Mouse (Mus musculus) heart, embryonic 11.5 days (tissue): ENCODE results near the gene Ctsa. TPM values are rescaled to one million over a fixed set of nuclear protein-coding genes. Genes with fewer than 3 reads are reported as not detected.

Experiments
- ATAC-seq: fragments of 200-750 bp; cut with Nextera tagmentation; replicated peaks from 2 replicates; pipeline ENCODE4 v1.8.0; 2017; ENCODE audit warnings: moderate library complexity; ENCODE audit not compliant: insufficient number of reproducible peaks, low FRiP score, low TSS enrichment
- H3K27ac ChIP-seq: fragments of 300-500 bp; sonication (generic); 2 replicates; pipeline ENCODE4 v1.5.1; 2014; ENCODE audit warnings: mild to moderate bottlenecking, low read depth, low read length
- H3K27me3 ChIP-seq: fragments of 300-500 bp; sonication (generic); 2 replicates; pipeline ENCODE4 v1.6.1; 2014; ENCODE audit warnings: mild to moderate bottlenecking, low read length, mixed read lengths; ENCODE audit not compliant: control insufficient read depth, insufficient read depth
- H3K36me3 ChIP-seq: fragments of 300-500 bp; sonication (generic); 2 replicates; pipeline ENCODE4 v1.6.1; 2014; ENCODE audit warnings: mild to moderate bottlenecking, low read length, moderate library complexity, mixed read lengths; ENCODE audit not compliant: control insufficient read depth, insufficient read depth
- H3K4me1 ChIP-seq: fragments of 300-500 bp; sonication (generic); 2 replicates; pipeline ENCODE4 v1.6.1; 2014; ENCODE audit warnings: low read length; ENCODE audit not compliant: control insufficient read depth, insufficient read depth
- H3K4me2 ChIP-seq: fragments of 300-500 bp; sonication (generic); 2 replicates; pipeline ENCODE4 v1.6.1; 2014; ENCODE audit warnings: mild to moderate bottlenecking, moderate library complexity
- H3K4me3 ChIP-seq: fragments of 300-500 bp; sonication (generic); 2 replicates; pipeline ENCODE4 v1.5.1; 2014; ENCODE audit warnings: low read depth, low read length
- H3K9ac ChIP-seq: fragments of 300-500 bp; sonication (generic); 2 replicates; pipeline ENCODE4 v1.6.1; 2014; ENCODE audit warnings: mild to moderate bottlenecking, low read depth, low read length, moderate library complexity
- H3K9me3 ChIP-seq: fragments of 300-500 bp; sonication (generic); replicated peaks from 2 replicates; pipeline ENCODE4 v1.6.1; 2016; ENCODE audit warnings: low read length; ENCODE audit not compliant: control insufficient read depth
- whole genome bisulfite sequencing: fragments of 180-500 bp; shearing (Covaris S2); extraction: QIAGEN DNeasy Blood & Tissue Kit; methylation state at CpG from one replicate; pipeline ENCODE4 v1.1.7; 2014; ENCODE audit not compliant: insufficient replicate concordance; 5-methylcytosine and 5-hydroxymethylcytosine counted together
- polyA plus RNA-seq: library from polyadenylated mRNA; unstranded; fragments of >200 nt; fragmentation: Nextera tagmentation; extraction: Ambion mirVana; gene quantifications from 2 replicates; pipeline ENCODE4 v1.2.1, GENCODE M21; 2014

The Ctsa gene
- polyA plus RNA-seq, result 143 and 149 TPM in 2 replicates

DNA sequence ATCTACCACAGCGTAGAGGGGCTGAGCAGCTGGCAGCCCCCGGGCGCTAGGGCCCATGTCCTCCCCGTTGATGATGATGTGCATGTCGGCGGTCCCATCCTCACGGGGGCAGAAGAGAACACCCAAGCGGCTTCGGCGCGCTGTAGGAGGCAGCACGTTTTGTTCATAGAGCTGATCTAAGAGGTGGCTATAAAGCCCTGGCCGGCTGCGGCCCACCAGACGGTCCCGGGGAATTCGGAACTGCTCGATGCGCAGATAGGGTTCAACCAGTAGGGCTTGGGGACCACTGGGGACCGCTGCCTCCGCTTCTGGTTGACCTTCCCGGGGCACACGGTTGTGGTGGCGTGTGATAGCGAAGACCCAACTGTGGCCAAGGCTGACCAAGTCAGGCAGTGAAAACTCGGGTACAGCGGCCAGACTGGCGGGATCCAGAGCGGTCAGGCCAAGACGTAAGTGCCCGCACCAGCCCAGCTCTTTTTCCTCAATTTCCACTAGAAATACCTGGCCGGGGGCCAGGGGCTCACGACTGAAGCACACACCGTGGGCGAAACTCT is at the start of gene Ctsa:
Ctsa (plus strand) TSS at position 126 of the 554 bp plus-strand sequence.
- peak; percentile 56 for ATAC-seq
- Histone ChIP-seq H3K27ac (peak within 1 kb of the TSS; percentile 97), H3K4me3 (peak within 1 kb of the TSS; percentile 72), H3K4me2 (peak within 1 kb of the TSS; percentile 98), H3K9me3 (no peaks in the 10 kb centered on the region), H3K4me1 (peaks cover 10% of the 10 kb centered on the region), H3K27me3 (no peaks in the 10 kb centered on the region), H3K9ac (peak within 1 kb of the TSS; percentile 96), H3K36me3 (peaks cover 7% of the 10 kb centered on the region; the same call in 1 of the 2 replicates)
- WGBS, result under 1% methylated on average over 35 of the region's 35 CpGs

DNA sequence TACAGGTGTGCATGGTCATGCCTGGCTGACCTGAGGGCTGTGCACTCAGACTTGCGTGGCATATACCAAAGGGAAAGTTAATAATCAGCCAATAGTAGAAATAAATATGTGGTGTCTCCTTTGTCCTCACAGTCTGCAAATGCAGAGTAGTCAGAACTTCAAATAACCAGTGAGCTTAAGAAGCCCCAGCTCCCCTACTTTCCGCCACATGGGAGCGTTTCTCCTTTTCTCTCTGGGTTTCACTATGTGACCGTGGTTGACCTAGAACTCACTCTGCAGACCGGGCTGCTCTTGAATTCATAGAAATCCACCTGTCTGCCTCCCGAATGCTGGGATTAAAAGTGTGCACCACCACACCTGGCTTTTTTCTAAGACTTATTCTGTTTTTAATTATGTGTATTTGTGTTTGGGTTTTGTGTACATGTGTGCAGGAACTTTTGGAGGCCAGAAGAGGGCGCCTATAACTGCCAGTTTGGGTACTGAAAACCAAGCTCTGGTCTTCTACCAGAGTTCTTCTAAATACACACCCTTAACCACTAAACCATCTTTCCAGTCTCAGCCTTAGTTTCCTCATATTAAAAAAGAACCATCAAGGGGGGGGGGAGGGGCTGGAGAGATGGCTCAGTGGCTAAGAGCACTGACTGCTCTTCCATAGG is 48.6 kb upstream of the Ctsa start:
- no peak overlapping the region for H3K27ac ChIP-seq
- no peak overlapping the region for H3K4me3 ChIP-seq
- peaks cover 18% of the 10 kb centered on the region for H3K4me1 ChIP-seq
- 70% methylated on average over 7 of the region's 7 CpGs for WGBS
- H3K9ac ChIP-seq, result no peak overlapping the region
- H3K36me3 ChIP-seq, result no peaks in the 10 kb centered on the region
- ATAC-seq, result no peak
- H3K4me2 ChIP-seq, result no peak overlapping the region
- no peaks in the 10 kb centered on the region for H3K9me3 ChIP-seq
- no peaks in the 10 kb centered on the region for H3K27me3 ChIP-seq

DNA sequence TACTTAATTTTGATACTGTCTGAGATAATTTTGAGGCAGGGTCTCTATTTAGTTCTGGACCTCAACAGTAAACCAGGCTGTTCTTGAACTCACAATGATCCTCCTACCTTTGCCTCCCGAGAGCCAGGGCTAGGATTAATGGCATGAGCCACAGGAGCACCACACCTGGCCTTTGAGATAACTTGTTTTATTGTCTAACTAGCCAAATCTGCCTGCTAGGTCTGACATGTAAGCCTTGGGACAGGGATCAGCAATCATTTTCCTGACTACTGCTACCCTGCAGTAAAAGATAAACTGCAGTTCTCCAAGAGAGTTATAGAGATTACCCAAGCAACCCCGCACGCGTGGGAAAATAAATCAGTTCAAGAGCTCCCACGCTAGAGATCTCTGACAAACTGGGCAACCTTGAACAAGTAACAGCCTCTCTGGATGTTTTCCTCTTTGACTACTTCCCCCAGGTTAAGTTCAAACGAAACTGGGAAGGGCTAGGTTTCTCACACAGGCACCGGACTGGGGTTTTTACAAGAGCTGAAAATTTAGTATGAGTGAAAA is 47.7 kb upstream of the Ctsa start:
- Histone ChIP-seq H3K9ac (peak overlapping the region; percentile 79), H3K27ac (peak overlapping the region; percentile 86), H3K4me3 (peak overlapping the region; percentile 59), H3K36me3 (no peaks in the 10 kb centered on the region), H3K9me3 (no peaks in the 10 kb centered on the region), H3K4me2 (peak overlapping the region; percentile 71), H3K4me1 (peaks cover 18% of the 10 kb centered on the region), H3K27me3 (no peaks in the 10 kb centered on the region)
- 13% methylated on average over 7 of the region's 7 CpGs for WGBS
- ATAC-seq, result no peak

DNA sequence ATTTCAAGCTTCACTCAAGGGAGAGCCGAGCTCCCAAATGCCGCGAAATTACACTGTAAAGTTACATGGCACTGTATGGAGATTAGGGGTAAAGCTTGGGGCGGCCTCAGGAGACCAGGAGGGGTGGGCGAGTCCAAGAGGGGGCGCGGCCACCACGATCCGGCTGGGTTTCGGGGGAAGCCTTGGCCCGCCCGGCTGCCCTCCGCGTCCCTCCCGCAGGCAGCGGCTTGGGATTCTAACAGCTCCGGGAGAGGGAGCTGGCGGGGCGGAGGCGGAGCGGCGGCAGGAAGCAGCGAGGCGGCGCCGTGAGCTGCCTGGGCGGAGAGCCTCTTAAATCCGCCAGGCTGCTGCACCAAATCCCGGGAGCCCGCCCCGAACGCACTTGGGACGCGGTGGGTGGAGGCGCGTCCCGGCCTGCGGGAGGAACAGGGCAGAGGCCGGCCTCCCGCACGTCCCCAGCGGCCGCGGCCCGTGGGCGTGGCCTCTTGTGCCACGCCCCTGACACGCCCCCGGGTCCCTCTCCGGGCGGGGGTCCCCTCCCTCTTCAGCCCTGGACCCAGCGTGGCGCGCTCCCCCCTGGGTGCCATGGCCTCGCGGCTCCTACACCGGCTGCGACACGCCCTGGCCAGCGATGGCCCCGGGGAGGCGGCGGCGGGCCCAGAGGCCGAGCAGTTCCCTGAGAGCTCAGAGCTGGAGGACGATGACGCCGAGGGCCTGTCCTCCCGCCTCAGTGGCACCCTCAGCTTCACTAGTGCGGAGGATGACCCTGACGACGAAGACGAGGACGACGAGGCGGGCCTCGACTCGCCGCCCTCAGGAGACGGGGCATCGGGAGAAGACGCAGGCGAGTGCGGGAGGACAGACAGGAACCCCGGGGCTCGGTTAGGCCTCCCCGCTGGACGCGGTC is 46.9 kb upstream of the Ctsa start, which contains the start of gene Snx21:
Snx21 (plus strand) TSS at position 343 of the 907 bp plus-strand sequence.
- no peaks in the 10 kb centered on the region for H3K9me3 ChIP-seq
- peak within 1 kb of the TSS; percentile 79 for H3K9ac ChIP-seq
- no peaks in the 10 kb centered on the region for H3K27me3 ChIP-seq
- H3K36me3 ChIP-seq, result no peaks in the 10 kb centered on the region
- H3K27ac ChIP-seq, result peak within 1 kb of the TSS; percentile 86
- WGBS, result under 1% methylated on average over 81 of the region's 89 CpGs
- H3K4me1 ChIP-seq, result peaks cover 18% of the 10 kb centered on the region
- H3K4me2 ChIP-seq, result peak within 1 kb of the TSS; percentile 71
- peak within 1 kb of the TSS; percentile 59 for H3K4me3 ChIP-seq
- ATAC-seq, result peak; percentile 90

DNA sequence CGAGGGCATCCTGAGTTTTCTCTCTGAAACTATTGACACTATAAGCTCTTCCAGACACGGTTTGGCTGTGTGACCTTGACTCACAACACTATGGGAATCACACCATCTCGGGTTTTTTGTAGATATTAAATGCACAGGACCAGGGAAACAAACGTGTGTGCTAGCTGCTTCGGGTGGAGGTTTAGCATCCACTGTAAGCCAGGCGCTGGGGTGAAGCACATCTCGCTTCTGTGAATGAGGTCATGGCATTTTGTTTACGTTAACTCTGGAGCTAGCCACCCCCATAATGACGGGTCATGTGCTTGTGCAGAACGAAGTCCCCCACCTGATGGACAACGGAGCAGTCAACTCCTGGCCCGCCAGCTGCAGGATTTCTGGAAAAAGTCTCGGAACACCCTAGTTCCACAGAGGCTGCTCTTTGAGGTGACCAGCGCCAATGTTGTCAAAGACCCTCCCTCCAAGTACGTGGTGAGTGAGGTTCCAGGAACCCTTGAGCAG is 46.2 kb upstream of the Ctsa start:
- no peaks in the 10 kb centered on the region for H3K36me3 ChIP-seq
- H3K9ac ChIP-seq, result peak overlapping the region; percentile 79
- H3K9me3 ChIP-seq, result no peaks in the 10 kb centered on the region
- peak overlapping the region; percentile 86 for H3K27ac ChIP-seq
- no peaks in the 10 kb centered on the region for H3K27me3 ChIP-seq
- 7% methylated on average over 15 of the region's 15 CpGs for WGBS
- H3K4me1 ChIP-seq, result peaks cover 18% of the 10 kb centered on the region
- peak overlapping the region; percentile 59 for H3K4me3 ChIP-seq
- ATAC-seq, result no peak
- H3K4me2 ChIP-seq, result peak overlapping the region; percentile 71

DNA sequence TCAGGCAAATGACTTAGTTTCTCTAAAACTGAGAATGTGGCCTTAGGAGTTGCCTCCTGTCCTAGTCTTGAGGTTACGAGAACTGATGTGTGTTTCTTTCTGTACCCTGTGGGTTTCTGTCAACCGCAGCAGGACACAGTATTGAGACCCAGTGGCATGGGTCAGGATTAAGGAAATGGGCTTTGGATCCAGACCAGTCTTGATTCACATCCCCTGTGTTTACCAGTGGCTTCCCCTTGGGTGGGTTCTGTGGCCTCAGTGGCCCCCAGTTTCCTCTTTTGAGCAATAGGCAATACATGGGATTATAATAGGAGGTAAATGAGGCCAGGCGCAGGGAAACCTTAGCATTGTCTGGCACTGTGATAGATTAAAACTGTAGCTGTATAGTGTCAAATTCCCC is 45.6 kb upstream of the Ctsa start:
- H3K4me3 ChIP-seq, result peak overlapping the region; percentile 59
- H3K9me3 ChIP-seq, result no peaks in the 10 kb centered on the region
- peaks cover 18% of the 10 kb centered on the region for H3K4me1 ChIP-seq
- no peak overlapping the region for H3K27ac ChIP-seq
- no peaks in the 10 kb centered on the region for H3K27me3 ChIP-seq
- peak overlapping the region; percentile 79 for H3K9ac ChIP-seq
- peaks cover 1% of the 10 kb centered on the region; the same call in 1 of the 2 replicates for H3K36me3 ChIP-seq
- H3K4me2 ChIP-seq, result peak overlapping the region; percentile 71
- 82% methylated on average over 3 of the region's 3 CpGs for WGBS
- ATAC-seq, result no peak

DNA sequence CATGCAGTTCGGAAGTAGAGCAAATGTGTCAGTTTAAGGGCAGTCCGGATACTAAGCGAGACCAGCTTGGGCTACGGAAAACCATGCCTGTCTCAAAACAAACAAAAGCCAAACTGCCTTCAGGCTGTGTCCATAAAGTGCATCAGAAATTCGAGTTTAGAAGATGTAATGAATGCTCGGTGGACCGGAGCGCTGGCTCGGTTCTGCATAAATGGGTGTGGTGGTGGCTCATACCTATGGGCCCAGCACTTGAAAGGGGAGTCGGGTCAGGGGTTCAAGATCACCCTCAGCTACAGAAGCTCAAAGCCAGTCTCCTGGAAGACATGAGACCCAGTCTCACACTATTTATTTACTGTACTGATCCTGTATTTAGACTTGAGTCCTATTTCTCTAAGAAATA is 44.9 kb upstream of the Ctsa start:
- H3K36me3 ChIP-seq, result peaks cover 4% of the 10 kb centered on the region; the same call in 1 of the 2 replicates
- H3K9me3 ChIP-seq, result no peaks in the 10 kb centered on the region
- ATAC-seq, result no peak
- H3K9ac ChIP-seq, result no peak overlapping the region
- no peak overlapping the region for H3K4me3 ChIP-seq
- H3K27me3 ChIP-seq, result no peaks in the 10 kb centered on the region
- no peak overlapping the region for H3K27ac ChIP-seq
- H3K4me2 ChIP-seq, result no peak overlapping the region
- peaks cover 18% of the 10 kb centered on the region for H3K4me1 ChIP-seq
- WGBS, result 87% methylated on average over 10 of the region's 10 CpGs

DNA sequence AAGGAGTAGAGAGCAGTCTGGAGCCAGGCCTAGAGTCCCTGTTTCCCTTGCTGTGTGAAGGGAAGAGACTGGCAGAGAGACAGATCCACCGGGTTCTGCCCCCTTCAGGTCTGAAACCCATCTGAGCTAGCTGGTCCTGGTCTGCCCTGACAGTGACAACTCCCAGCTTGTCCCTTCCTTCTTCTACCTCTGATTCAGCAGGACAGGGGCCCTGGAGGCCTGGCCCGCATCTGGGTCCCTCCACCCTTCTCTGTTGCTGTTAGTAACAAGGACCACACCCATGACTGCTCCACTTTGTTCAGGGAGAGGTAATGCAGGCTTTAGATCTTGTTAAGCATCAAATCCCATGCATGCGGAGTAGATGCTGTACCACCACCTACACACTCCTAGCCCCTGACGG is 44.3 kb upstream of the Ctsa start:
- no peak overlapping the region for H3K9ac ChIP-seq
- peaks cover 5% of the 10 kb centered on the region; the same call in 1 of the 2 replicates for H3K36me3 ChIP-seq
- no peak overlapping the region for H3K4me3 ChIP-seq
- no peak for ATAC-seq
- no peak overlapping the region for H3K27ac ChIP-seq
- H3K9me3 ChIP-seq, result no peaks in the 10 kb centered on the region
- H3K4me1 ChIP-seq, result peaks cover 22% of the 10 kb centered on the region
- no peaks in the 10 kb centered on the region for H3K27me3 ChIP-seq
- H3K4me2 ChIP-seq, result no peak overlapping the region
- 55% methylated on average over 4 of the region's 4 CpGs for WGBS
